Mouse (Mus musculus): ENCODE measurements around the gene Aph1b.

- TF ChIP-seq CTCF (conservative IDR thresholded peaks at IDR 0.05; ENCODE audit: low read length) (no peak), POU5F1 (IDR thresholded peaks at IDR 0.05; ENCODE audit: borderline replicate concordance, low read length) (no peak)
Measured at GRCm38 (mm10) chr9:66769275-66769674, 26.0 kb downstream of the Aph1b start.
